Mouse (Mus musculus): ENCODE results near the gene Prx.
"Not testable (repeated sequence)": the region's sequence is repeated elsewhere in the genome, so short reads cannot be mapped to it uniquely, and the experiment has no call there.

Prx gene

DNA sequence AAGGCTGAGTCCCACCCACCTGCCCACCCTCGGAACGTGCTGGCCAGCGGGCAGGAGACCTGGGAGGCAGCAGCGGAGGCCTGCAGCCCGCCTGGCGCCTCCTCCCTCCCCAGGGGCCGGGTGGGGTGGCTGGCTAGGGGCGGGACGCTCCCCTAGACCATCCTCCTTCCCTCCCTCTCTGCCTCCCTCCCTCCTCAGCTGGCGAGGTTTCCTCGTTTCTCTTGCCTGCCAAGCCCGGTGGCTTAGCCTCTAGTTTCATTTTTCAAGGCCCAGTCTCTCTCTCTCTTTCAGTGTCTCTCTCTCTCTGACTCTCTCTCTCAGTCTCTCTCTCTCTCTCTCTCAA, 17.5 kb upstream of the Prx start:
- in situ Hi-C loops (cut with MboI, MseI): no loop called here

GRCm38 (mm10) chr7:27483860-27484259, 15.3 kb upstream of the Prx start:
- in situ Hi-C loops (cut with MboI, MseI): no loop called here

GRCm38 (mm10) chr7:27486102-27486769, 12.9 kb upstream of the Prx start:
- in situ Hi-C loops (cut with MboI, MseI): loop anchor here in 1 of 2 experiments (5.0 kb wide), 1 partner anchor 39 kb away; the partner anchor contains the start of genes Blvrb and Sptbn4

DNA sequence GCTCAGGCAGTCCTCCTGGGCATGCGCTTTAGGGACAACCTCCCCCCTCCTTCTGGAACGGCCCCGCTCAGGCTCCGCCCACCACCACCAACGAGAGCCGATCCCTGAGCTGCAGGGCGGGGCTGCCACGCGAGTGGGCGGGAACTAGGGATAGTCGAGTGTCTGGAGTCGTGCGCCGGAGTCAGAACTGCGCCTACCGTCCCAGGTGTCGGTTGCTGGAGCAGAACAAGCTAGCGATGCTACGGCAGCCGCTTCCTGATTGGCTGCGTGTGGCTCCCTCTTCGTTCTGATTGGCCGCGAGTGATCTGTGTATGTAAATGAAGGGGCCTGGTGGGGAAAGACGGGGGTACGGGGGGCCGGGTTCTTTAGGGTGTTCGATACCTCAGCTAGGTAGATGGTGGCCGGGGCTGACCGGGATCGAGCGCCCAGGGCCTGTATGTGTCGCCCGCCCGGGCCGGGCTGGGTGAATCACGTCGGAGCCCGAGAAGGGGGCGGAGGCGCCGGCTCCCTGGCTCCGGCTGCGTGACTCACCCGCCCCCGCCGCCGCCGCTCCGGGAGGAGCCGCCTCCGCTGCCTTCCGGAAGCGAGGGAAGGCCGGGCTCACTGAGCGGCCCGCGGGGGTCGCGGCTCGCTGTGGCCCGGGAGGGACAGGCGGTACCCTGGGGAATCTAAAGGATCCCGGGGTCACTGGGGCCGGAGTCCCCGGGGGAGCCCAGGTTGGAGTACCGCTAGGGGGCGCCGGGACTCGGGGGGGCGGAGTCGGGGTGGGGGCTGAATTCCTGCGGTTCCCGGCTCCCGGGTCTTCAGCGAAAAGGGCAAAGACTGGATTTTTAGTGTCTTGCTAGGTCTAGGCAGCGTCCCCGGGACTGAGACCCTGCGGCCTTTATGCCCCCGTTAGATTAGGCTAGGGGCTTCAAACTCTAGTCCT, 12.1 kb upstream of the Prx start, which contains the start of gene Sertad1:
Sertad1 (plus strand) TSS at position 141 of the 928 bp plus-strand sequence.
- in situ Hi-C loops (cut with MboI, MseI): loop anchor here in 1 of 2 experiments (5.0 kb wide), 1 partner anchor 40 kb away; the partner anchor contains the start of genes Blvrb and Sptbn4

DNA sequence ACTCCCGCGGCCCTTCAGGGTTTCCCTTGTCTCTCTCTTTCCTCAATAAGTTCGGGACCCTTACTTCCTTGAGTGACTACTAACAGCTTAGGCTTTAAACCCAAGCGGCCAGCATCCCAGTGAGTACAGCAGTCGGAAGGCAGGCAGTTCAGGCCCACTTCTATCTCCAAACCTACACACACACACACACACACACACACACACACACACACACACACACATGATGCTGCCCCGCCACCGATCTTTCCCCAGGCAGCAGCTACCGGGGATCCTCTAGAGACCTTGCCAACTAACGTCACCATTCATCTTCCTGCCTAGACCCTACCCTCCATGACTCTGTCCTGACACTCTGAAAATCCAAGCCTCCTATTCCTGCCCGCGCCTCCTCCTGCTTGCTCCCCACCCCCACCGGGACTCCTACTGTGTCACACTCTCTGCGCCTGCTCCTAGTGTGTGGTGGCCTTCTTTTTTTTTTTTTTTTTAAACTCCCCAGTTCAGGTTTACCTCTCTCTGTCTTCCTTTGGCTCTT, 11.3 kb upstream of the Prx start:
- in situ Hi-C loops (cut with MboI, MseI): loop anchor here in 1 of 2 experiments (5.0 kb wide), 1 partner anchor 41 kb away; the partner anchor contains the start of genes Blvrb and Sptbn4

DNA sequence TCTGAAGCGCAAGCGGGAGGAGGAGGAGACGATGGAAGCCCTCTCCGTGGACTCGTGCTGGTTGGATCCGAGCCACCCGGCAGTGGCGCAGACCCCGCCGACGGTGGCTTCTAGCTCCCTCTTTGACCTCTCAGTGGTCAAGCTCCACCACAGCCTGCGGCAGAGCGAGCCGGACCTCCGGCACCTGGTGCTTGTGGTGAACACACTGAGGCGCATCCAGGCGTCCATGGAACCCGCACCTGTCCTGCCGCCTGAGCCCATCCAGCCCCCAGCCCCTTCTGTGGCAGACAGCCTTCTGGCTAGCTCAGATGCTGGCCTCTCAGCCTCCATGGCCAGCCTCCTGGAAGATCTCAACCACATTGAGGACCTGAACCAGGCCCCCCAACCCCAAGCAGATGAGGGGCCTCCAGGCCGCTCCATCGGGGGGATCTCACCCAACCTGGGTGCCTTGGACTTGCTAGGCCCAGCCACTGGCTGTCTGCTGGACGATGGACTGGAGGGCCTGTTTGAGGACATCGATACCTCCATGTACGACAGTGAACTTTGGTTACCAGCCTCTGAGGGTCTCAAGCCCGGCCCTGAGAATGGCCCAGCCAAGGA, 9.8 kb upstream of the Prx start:
- in situ Hi-C loops (cut with MboI, MseI): loop anchor here in 1 of 2 experiments (5.0 kb wide), 1 partner anchor 42 kb away; the partner anchor contains the start of genes Blvrb and Sptbn4

- in situ Hi-C loops (cut with MboI, MseI): no loop called here
Observed at GRCm38 (mm10) chr7:27490227-27490542, 8.9 kb upstream of the Prx start.

DNA sequence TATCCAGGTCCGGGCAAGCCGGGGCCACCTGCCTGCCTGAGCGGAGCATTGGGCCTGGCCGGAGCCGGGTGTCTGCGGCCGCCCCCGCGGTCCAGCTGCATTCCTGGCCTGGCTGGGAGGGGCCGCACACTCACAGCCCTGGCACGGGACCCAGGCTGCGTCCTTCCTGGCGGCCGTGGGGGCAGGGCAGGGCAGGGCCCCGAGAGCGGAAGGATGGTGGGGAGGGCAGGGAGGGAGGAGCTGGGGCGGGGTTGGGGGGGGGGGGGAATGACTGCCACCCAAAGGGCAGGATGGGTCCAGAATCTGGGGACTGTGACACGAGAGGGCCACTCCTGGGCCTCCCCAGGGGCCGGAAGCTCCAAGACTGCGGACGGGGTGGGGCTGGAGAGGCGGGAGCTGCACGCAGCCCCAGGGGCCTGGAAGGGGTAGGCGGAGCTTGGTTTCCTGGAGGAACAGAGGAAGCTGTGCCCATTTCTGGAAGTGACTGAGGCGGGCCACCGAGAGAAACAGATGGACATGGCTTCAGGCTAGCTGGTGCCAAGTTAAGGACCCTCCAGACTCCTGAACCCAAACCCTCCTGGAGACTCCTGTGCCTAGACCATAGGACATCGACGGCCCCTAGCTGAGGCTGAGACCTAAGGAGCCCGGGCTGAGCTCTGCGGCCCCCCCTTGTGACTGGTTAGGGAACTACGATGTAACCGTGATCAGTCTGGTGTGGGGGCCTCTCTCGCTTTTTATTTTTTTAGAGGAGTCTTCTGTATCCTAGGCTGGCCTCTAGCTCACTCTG, 8.4 kb upstream of the Prx start:
- in situ Hi-C loops (cut with MboI, MseI): no loop called here

GRCm38 (mm10) chr7:27491856-27492255, 7.3 kb upstream of the Prx start:
- in situ Hi-C loops (cut with MboI, MseI): no loop called here

DNA sequence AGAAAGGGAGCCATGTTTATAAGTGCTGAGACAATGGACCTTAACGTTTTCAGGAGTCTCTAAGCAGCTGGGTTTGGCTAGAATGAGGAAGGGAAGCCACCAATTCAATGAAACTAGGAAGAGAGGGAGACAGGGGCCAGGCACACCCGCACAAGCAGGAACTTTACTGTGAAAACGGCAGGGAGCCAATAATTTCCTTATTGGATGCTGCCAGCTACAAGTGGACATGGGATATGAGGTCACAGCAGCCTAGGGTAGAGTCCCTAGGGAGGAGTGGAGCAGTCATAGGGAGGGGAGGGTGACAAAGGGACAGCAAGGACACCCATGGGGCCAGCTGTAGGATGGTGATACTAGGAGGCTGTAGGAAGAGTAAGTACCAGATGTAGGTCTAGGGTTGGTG, 6.1 kb upstream of the Prx start:
- in situ Hi-C loops (cut with MboI, MseI): no loop called here

GRCm38 (mm10) chr7:27493450-27493849, 5.7 kb upstream of the Prx start:
- in situ Hi-C loops (cut with MboI, MseI): no loop called here

DNA sequence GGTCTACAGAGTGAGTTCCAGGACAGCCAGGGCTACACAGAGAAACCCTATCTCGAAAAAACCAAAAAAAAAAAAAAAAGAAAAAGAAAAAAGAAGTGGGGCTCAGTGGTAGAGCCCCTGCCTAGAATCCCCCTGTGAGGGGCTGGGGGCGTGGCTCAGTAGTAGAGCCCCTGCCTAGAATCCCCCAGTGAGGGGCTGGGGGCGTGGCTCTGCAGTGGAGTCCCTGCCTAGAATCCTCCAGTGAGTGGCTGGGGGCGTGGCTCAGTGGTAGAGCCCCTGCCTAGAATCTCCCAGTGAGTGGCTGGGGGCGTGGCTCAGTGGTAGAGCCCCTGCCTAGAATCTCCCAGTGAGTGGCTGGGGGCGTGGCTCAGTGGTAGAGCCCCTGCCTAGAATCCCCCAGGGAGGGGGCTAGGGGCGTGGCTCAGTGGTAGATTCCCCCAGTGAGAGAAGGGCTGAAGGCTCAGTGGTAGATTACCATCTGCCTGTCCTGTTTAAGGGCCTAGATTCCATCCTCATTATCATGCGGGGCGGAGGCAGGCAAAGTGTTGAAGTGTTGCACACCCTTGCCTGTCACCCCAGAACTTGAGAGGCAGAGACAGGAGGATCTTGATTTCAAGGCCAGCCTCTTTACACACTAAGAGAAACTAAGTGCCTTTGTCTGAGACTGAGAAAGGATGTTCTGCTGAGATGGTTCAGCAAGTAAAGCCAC, 4.3 kb upstream of the Prx start:
- in situ Hi-C loops (cut with MboI, MseI): not testable (repeated sequence)

DNA sequence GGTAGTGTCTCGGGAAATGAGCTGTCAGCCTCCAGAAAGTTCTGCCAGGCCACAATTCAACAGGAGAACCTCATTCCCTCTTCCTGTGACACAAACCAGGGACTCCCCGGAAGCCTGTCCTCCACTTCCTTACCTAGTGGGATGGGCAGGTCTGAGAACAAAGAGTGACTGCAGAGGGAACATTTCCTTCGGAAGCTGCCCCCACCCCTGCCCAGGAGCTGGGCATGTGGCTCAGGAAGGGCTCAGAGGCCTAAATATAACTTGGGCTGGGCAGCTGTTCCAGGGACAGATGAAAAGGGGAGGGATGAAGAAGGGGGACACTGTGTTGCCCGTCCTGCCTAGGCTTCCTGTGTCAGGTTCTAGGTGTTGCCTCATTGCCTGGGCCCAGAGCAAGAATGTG, 2.5 kb downstream of the Prx start:
- in situ Hi-C loops (cut with MboI, MseI): no loop called here

- in situ Hi-C loops (cut with MboI, MseI): no loop called here
Observed at GRCm38 (mm10) chr7:27506765-27507370, 7.7 kb downstream of the Prx start.

DNA sequence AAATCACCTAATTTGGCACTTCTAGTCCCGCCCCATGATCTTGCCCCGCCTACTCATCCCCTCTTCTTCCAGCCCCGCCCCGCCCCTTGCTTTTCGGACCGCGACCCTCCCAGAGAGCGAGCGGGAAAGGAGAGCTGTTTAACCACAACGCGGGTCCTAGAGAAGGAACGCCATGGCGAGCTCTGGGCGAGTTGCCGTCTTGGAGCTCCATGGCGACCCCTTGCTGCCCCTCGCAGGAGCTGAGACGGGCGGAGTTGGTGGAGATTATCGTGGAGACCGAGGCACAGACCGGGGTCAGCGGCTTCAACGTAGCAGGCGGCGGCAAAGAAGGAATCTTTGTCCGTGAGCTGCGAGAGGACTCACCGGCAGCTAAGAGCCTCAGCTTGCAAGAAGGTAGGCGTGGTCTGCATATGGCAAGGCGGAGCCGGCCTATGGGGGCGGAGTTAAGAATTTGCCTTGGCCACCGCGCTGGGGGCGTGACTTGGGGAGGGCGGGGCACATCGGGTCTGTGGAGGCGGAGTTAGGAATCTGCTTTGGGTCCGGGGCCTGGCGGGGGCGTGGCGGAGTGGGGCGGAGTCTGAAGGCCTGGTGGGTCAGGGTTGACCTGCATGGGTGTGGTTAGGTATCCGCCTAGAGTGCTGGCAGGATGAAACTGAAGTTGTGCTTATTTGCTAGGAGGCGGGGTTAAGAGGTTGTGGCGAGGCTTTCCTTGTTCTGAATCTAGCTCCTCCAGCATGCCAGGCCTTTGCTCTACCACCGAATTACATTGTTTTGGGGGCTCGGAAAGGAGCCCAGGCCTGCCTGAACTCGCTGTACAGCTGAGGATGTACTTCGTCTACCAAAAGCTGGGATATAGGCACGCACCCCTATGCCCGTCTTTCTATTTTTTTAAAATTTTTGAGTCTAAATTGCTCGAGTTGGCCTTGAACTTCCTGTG, 8.9 kb downstream of the Prx start:
- in situ Hi-C loops (cut with MboI, MseI): no loop called here

DNA sequence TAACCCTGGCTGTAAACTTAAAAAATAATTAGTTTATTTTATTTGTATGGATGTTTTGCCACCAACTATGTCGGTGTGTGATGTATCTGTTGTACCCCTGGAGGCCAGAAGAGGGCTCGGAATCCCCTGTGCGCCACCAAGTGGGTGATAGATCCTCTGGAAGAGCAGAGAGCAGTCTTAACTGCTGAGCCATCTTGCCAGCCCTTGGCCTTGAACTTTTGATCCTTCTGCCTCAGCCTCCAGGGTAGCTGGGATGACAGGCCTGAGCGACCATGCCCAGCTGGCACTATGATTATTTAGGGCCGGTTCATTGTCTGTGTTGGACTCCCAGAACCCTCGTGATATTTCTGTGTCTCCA, 9.5 kb downstream of the Prx start:
- in situ Hi-C loops (cut with MboI, MseI): no loop called here

DNA sequence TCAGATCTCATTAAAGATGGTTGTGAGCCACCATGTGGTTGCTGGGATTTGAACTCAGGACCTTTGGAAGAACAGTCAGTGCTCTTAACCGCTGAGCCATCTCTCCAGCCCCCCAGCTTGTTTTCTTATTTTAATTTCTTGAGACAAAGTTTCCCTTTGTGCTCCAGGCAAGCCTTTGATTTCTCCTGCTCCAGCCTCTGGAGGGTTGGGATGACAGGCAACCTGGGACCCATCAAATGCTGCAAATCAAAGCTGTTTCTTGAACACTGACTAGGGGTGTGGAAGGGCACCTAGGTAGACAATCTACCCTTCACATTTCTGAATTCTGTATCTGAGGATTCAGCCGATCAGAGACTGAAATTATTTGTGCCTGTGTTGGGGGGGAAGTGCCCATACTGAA, 11.7 kb downstream of the Prx start:
- in situ Hi-C loops (cut with MboI, MseI): no loop called here

DNA sequence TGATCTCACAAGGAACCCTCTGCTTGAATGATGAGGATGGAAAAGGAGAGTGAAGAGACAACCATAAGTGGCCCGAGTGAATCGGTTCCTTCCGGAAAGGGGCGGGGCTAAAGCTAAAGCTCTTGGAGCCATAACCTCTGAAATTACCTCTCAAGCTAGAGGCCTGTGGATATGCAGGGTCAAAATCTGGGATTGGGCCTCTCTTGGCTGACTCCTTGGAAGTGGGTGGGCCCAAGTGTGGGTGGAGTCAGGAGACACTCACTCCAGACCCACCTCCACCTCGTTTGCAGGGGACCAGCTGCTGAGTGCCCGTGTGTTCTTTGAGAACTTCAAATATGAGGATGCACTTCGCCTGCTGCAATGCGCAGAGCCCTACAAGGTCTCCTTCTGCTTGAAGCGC, 15.8 kb downstream of the Prx start:
- in situ Hi-C loops (cut with MboI, MseI): no loop called here

- in situ Hi-C loops (cut with MboI, MseI): no loop called here
Observed at GRCm38 (mm10) chr7:27518314-27518713, 19.2 kb downstream of the Prx start.

Measured in T-helper 17 cell (primary cell).